Mouse (Mus musculus): ENCODE results near the gene Gm10037. TPM values are rescaled to one million over a fixed set of nuclear protein-coding genes. Genes with fewer than 3 reads are reported as not detected.
"Not testable (repeated sequence)": the region's sequence is repeated elsewhere in the genome, so short reads cannot be mapped to it uniquely, and the experiment has no call there.

Gene Gm10037
- polyA plus RNA-seq, 1 experiment from 2014 or later = 7.5 TPM

DNA sequence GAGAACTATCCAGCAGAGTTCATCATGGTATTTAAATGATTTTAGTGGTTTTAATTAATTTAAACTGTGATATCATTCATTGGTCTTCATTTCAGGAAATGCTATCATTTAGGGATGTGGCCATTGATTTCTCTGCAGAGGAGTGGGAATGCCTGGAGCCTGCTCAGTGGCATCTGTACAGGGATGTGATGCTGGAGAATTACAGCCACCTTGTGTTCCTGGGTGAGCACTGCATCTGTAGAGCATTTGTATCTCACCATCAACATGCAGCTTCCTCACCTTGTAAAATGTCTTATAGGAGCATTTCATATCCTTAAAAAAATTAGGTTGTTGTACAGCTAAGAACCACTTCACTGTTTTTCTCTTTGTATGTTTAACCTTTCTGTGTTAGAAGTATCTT lies 2.2 kb downstream of the Gm10037 start:
- H3K9ac ChIP-seq; H3K4me3 ChIP-seq (replicated peaks; ENCODE audit: low read length); H3K27me3 ChIP-seq (ENCODE audit: control insufficient read depth, insufficient read depth, low read length); H3K36me3 ChIP-seq (replicated peaks; ENCODE audit: control insufficient read depth, insufficient read depth); H3K4me2 ChIP-seq (replicated peaks); DNase-seq (ENCODE audit: low spot score); H3K4me1 ChIP-seq (replicated peaks; ENCODE audit: control insufficient read depth, insufficient read depth, low read length); ATAC-seq (ENCODE audit: low FRiP score); H3K9me3 ChIP-seq (ENCODE audit: control insufficient read depth, low read length); H3K27ac ChIP-seq: not testable (repeated sequence)

DNA sequence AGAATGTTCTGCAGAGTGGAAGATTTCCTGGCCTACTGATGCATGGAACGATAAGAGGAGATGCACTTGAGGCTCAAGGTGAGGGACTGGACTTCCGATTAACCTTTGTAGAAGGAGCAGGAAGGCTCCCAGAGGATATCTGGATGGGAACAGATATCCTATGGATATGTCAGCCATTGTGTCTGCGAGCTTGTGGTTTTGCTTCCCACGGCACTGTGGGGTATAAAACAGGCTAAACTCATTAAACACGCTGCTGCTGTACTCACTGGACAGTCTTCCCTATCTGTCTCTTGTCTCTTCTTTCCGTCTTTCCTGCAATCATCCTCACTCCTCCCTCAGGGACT lies 12.8 kb downstream of the Gm10037 start:
- H3K9ac ChIP-seq = peak overlapping the region; percentile 62
- H3K4me3 ChIP-seq (replicated peaks; ENCODE audit: low read length) = peak overlapping the region; percentile 32
- H3K36me3 ChIP-seq (replicated peaks; ENCODE audit: control insufficient read depth, insufficient read depth) = no peaks in the 10 kb centered on the region
- DNase-seq (ENCODE audit: low spot score) = no peak
- peak overlapping the region; percentile 55 for H3K4me2 ChIP-seq (replicated peaks)
- H3K27me3 ChIP-seq (ENCODE audit: control insufficient read depth, insufficient read depth, low read length) = no peaks in the 10 kb centered on the region
- peaks cover 8% of the 10 kb centered on the region for H3K4me1 ChIP-seq (replicated peaks; ENCODE audit: control insufficient read depth, insufficient read depth, low read length)
- no peaks in the 10 kb centered on the region for H3K9me3 ChIP-seq (ENCODE audit: control insufficient read depth, low read length)
- H3K27ac ChIP-seq = peak overlapping the region; percentile 66
- 39% methylated on average over 6 of the region's 6 CpGs for WGBS
- no peak for ATAC-seq (ENCODE audit: low FRiP score)

DNA sequence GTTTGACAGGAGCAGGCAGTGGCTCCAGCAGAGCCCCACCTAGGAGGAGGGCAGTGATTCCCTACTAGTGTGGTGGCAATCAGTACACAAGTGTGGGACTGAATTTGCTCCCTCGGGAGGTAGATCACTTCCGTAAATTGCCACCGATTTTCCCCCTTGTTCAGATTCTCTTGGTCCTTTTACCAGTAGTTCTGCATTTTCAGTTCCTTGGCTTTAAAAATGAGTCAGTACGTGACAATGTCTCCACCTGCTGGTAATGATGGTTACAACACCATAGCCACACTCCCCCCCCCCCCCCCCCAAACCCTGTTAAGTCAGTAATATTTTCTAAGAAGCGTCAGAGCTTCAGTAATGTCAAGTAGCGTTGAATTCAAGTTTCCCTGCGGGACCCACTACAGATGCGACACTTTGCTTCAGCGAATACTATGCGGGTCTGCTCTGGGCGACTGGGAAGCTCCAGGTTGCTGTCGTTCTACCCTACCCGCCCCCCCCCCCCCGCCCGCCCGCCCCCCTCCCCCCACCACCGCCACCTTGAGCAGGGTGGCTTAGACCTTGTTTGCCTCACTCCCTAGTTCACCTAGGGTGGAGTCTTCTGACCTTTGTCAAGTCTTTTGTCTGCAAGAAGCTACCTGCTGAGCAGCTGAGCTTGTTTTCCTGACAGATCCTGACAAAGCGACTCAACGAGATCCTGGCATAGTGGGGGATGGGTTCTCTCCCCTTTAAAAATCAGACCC lies 13.4 kb downstream of the Gm10037 start:
- H3K9ac ChIP-seq = peak overlapping the region; percentile 62
- peak; percentile 85 for DNase-seq (ENCODE audit: low spot score)
- H3K36me3 ChIP-seq (replicated peaks; ENCODE audit: control insufficient read depth, insufficient read depth) = no peaks in the 10 kb centered on the region
- peak overlapping the region; percentile 55 for H3K4me2 ChIP-seq (replicated peaks)
- 3% methylated on average over 11 of the region's 19 CpGs for WGBS
- H3K9me3 ChIP-seq (ENCODE audit: control insufficient read depth, low read length) = no peaks in the 10 kb centered on the region
- peak; percentile 86 for ATAC-seq (ENCODE audit: low FRiP score)
- H3K4me3 ChIP-seq (replicated peaks; ENCODE audit: low read length) = peak overlapping the region; percentile 32
- peaks cover 8% of the 10 kb centered on the region for H3K4me1 ChIP-seq (replicated peaks; ENCODE audit: control insufficient read depth, insufficient read depth, low read length)
- no peaks in the 10 kb centered on the region for H3K27me3 ChIP-seq (ENCODE audit: control insufficient read depth, insufficient read depth, low read length)
- H3K27ac ChIP-seq = peak overlapping the region; percentile 66

DNA sequence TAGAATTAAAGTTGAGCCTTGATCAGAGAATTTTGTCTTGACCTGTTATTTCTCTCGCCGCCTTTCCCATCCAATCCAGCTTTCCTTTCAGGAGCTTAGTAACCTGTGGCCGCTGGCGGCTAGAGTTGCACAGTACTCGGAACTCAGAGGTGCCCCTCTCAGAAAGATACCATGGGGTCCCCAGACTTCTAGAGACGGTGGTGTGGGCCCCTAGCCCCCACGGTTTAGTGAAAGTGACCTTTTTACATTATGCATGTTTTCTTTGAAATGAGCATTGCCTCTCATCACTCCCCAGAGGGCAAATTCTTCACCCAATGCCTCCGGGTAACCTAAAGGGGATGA lies 13.9 kb downstream of the Gm10037 start:
- no peak for DNase-seq (ENCODE audit: low spot score)
- no peak overlapping the region for H3K27ac ChIP-seq
- 16% methylated on average over 8 of the region's 8 CpGs for WGBS

DNA sequence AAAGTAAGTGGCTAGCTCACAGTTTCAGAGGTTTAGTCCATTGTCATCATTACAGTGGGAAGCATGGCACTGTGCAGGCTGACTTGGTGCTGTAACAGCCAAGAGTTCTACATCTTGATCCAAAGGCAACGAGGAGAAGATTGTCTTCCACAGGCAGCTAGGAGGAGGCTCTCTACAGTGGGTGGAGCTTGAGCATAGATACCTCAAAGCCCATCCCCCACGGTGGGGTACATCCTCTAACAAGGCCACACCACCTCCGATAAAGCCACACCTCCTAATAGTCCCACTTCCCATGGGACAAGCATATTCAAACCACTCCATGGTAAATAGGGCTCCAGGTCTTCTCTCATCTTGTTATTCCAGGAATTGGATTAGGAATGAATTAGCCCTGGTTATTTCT lies 19.5 kb downstream of the Gm10037 start:
- H3K9me3 ChIP-seq (ENCODE audit: control insufficient read depth, low read length) = no peaks in the 10 kb centered on the region
- WGBS = 85% methylated on average over 3 of the region's 3 CpGs
- DNase-seq (ENCODE audit: low spot score) = no peak
- H3K4me1 ChIP-seq (replicated peaks; ENCODE audit: control insufficient read depth, insufficient read depth, low read length) = no peaks in the 10 kb centered on the region
- no peak overlapping the region for H3K4me2 ChIP-seq (replicated peaks)
- no peak overlapping the region for H3K27ac ChIP-seq
- no peak overlapping the region for H3K4me3 ChIP-seq (replicated peaks; ENCODE audit: low read length)
- no peak for ATAC-seq (ENCODE audit: low FRiP score)
- no peak overlapping the region for H3K9ac ChIP-seq
- no peaks in the 10 kb centered on the region for H3K36me3 ChIP-seq (replicated peaks; ENCODE audit: control insufficient read depth, insufficient read depth)
- H3K27me3 ChIP-seq (ENCODE audit: control insufficient read depth, insufficient read depth, low read length) = no peaks in the 10 kb centered on the region

More for the DNA sequence above, 13.9 kb downstream of the Gm10037 start:
- Histone ChIP-seq H3K27me3 (ENCODE audit: control insufficient read depth, insufficient read depth, low read length) (no peaks in the 10 kb centered on the region), H3K4me2 (replicated peaks) (peak overlapping the region; percentile 55), H3K4me1 (replicated peaks; ENCODE audit: control insufficient read depth, insufficient read depth, low read length) (peaks cover 8% of the 10 kb centered on the region), H3K9ac (peak overlapping the region; percentile 62), H3K36me3 (replicated peaks; ENCODE audit: control insufficient read depth, insufficient read depth) (no peaks in the 10 kb centered on the region), H3K9me3 (ENCODE audit: control insufficient read depth, low read length) (no peaks in the 10 kb centered on the region), H3K4me3 (replicated peaks; ENCODE audit: low read length) (peak overlapping the region; percentile 32)
- peak; percentile 70 for ATAC-seq (ENCODE audit: low FRiP score)

DNA sequence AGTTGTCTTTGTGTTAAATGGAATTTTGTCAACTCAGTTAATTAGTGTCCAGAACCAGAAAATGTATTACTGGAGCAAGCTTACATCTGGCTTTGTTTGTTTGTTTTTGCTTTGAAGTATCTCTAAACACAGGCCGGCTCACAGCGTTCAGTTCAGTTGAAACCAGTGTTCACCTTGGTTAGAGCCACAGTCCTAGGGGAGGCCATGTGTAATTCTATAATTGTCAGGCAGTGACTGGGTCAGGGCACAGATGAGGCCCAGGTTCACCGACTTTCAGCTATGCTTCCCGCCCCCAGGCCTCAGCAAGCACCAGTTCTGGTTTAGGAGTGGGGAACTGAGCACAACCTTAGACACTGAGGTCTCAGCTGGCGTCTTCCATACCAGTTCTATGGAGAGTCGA lies 22.2 kb downstream of the Gm10037 start:
- Histone ChIP-seq H3K9me3 (ENCODE audit: control insufficient read depth, low read length) (no peaks in the 10 kb centered on the region), H3K4me3 (replicated peaks; ENCODE audit: low read length) (no peak overlapping the region), H3K36me3 (replicated peaks; ENCODE audit: control insufficient read depth, insufficient read depth) (no peaks in the 10 kb centered on the region), H3K4me2 (replicated peaks) (no peak overlapping the region), H3K27me3 (ENCODE audit: control insufficient read depth, insufficient read depth, low read length) (no peaks in the 10 kb centered on the region), H3K27ac (no peak overlapping the region), H3K4me1 (replicated peaks; ENCODE audit: control insufficient read depth, insufficient read depth, low read length) (no peaks in the 10 kb centered on the region), H3K9ac (no peak overlapping the region)
- no peak for ATAC-seq (ENCODE audit: low FRiP score)
- DNase-seq (ENCODE audit: low spot score) = no peak
- WGBS = 86% methylated on average over 6 of the region's 6 CpGs

DNA sequence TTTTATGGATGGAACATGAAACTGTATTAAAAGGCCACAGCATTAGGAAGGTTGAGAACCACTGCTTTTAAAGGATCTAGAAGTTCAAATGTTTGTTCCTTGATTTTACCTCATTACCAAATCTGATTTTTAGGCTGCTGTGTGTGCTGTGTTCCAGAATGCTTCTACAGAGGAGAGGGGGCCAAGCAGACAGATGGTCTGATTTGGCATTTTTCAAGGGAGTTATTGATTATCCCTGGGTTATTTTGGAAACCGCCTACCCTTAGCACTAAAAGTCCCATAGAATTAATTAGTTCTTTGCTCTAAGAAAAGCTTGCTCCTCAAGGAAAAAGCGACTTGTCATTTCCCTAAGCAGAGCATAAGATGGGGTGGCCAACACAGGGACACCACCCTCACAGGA lies 23.1 kb downstream of the Gm10037 start:
- no peaks in the 10 kb centered on the region for H3K36me3 ChIP-seq (replicated peaks; ENCODE audit: control insufficient read depth, insufficient read depth)
- no peak overlapping the region for H3K4me2 ChIP-seq (replicated peaks)
- DNase-seq (ENCODE audit: low spot score) = no peak
- no peak overlapping the region for H3K9ac ChIP-seq
- WGBS = 87% methylated on average over 2 of the region's 2 CpGs
- H3K4me1 ChIP-seq (replicated peaks; ENCODE audit: control insufficient read depth, insufficient read depth, low read length) = no peaks in the 10 kb centered on the region
- H3K27me3 ChIP-seq (ENCODE audit: control insufficient read depth, insufficient read depth, low read length) = no peaks in the 10 kb centered on the region
- no peak overlapping the region for H3K4me3 ChIP-seq (replicated peaks; ENCODE audit: low read length)
- H3K9me3 ChIP-seq (ENCODE audit: control insufficient read depth, low read length) = no peaks in the 10 kb centered on the region
- H3K27ac ChIP-seq = no peak overlapping the region
- no peak for ATAC-seq (ENCODE audit: low FRiP score)

DNA sequence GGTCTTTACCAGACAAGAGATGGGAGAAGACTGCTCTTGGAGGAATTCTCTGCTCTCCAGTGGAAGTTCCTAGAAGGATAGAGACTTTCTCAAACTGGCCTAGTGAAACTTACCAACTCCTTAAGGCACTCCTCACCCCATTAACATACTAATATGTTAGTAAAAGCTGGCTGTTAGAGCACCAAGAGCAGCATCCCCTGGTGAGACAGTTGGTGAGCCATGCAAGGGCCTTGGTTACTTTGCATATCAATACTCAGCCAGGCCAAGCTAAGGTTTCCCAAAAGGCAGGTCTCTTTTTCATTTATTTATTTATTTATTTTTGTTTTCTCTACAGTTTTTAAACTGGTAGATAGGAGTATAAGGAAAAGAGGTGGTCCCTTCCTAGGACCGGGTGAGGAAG lies 26.4 kb downstream of the Gm10037 start:
- Histone ChIP-seq H3K4me1 (replicated peaks; ENCODE audit: control insufficient read depth, insufficient read depth, low read length) (no peaks in the 10 kb centered on the region), H3K27me3 (ENCODE audit: control insufficient read depth, insufficient read depth, low read length) (no peaks in the 10 kb centered on the region), H3K36me3 (replicated peaks; ENCODE audit: control insufficient read depth, insufficient read depth) (no peaks in the 10 kb centered on the region), H3K9ac (no peak overlapping the region), H3K4me2 (replicated peaks) (no peak overlapping the region), H3K9me3 (ENCODE audit: control insufficient read depth, low read length) (no peaks in the 10 kb centered on the region), H3K4me3 (replicated peaks; ENCODE audit: low read length) (no peak overlapping the region), H3K27ac (no peak overlapping the region)
- WGBS = 16% methylated on average over 1 of the region's 1 CpGs
- ATAC-seq (ENCODE audit: low FRiP score) (no peak), DNase-seq (ENCODE audit: low spot score) (no peak)

DNA sequence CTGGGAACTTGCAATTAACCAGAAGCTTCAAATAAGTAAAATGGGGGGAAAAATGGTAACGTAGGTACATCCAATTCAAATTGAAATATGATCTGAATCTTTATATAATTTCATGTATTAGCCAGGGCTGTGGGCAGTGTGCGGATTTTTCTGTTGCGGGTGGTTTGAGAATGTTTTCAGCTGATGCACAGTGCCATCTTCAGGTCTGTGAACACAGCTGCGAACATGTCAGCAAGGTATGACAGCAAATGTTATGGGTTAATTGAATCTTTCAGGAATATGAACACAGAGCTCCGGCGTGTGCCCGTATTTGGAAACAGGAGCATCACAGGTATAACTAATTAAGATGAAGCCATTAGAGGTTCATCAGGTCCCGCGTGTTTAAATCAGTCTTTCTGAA lies 31.6 kb downstream of the Gm10037 start:
- H3K4me1 ChIP-seq (replicated peaks; ENCODE audit: control insufficient read depth, insufficient read depth, low read length) = no peaks in the 10 kb centered on the region
- no peak for DNase-seq (ENCODE audit: low spot score)
- no peaks in the 10 kb centered on the region for H3K27me3 ChIP-seq (ENCODE audit: control insufficient read depth, insufficient read depth, low read length)
- H3K4me2 ChIP-seq (replicated peaks) = no peak overlapping the region
- no peaks in the 10 kb centered on the region for H3K36me3 ChIP-seq (replicated peaks; ENCODE audit: control insufficient read depth, insufficient read depth)
- H3K9me3 ChIP-seq (ENCODE audit: control insufficient read depth, low read length) = no peaks in the 10 kb centered on the region
- ATAC-seq (ENCODE audit: low FRiP score) = no peak
- WGBS = 85% methylated on average over 9 of the region's 9 CpGs
- H3K4me3 ChIP-seq (replicated peaks; ENCODE audit: low read length) = no peak overlapping the region
- H3K27ac ChIP-seq = no peak overlapping the region
- H3K9ac ChIP-seq = no peak overlapping the region

DNA sequence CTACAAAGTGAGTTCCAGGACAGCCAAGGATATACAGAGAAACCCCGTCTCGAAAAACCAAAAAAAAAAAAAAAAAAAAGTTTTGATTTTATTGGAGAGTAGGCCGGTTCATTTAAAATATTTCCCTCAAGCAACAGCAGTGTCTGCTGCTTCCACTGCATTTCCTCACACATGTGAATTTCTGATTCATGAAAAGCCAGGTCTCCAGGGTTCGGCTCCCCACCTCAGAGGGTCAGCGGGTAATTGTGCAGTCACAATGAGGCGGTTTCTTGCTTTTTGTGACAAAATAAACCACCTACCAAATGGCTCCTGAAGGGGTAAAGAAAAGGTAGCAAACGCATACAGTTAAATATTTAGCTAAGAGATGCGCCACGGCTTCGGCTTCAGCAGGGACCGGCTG lies 32.1 kb downstream of the Gm10037 start, which contains the start of gene BC048507:
Gene BC048507, plus strand, starts transcription at position 301 of the 400 bp plus-strand sequence.
- DNase-seq (ENCODE audit: low spot score) (no peak), ATAC-seq (ENCODE audit: low FRiP score) (no peak)
- no peaks in the 10 kb centered on the region for H3K9me3 ChIP-seq (ENCODE audit: control insufficient read depth, low read length)
- no peaks in the 10 kb centered on the region for H3K4me1 ChIP-seq (replicated peaks; ENCODE audit: control insufficient read depth, insufficient read depth, low read length)
- H3K36me3 ChIP-seq (replicated peaks; ENCODE audit: control insufficient read depth, insufficient read depth) = no peaks in the 10 kb centered on the region
- no peak within 1 kb of the TSS for H3K4me3 ChIP-seq (replicated peaks; ENCODE audit: low read length)
- H3K9ac ChIP-seq = no peak within 1 kb of the TSS
- 88% methylated on average over 11 of the region's 11 CpGs for WGBS
- no peaks in the 10 kb centered on the region for H3K27me3 ChIP-seq (ENCODE audit: control insufficient read depth, insufficient read depth, low read length)
- no peak within 1 kb of the TSS for H3K4me2 ChIP-seq (replicated peaks)
- no peak within 1 kb of the TSS for H3K27ac ChIP-seq

All from hindbrain, embryonic 14.5 days (tissue).